In the genomic region with DNA sequence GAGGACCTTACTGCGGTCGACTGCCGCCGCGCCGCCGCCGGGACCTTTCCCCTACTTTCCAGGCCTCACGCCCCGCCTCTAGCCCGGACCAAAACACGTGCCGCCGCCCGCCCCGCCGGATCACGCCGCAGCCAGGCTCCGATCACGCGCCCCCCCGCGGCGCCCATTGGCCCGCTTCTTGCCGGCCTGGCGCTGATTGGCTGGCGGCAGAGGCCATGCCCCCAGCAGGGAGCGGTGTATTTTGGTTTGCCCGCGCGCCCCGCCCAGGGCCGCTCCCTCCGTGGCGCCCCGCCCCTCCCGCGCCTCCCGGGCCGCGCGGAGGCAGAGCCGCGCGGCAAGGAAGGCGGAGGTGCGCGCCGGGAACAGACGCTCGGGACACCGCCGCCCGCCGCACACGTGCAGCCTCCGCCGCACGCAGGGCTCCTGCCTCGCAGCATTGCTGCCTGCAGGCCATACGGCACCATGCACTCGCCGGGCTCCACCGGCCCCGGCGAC, we compare ENCODE assay signal across 8 mouse cellular contexts. TPM values are rescaled to one million over a fixed set of nuclear protein-coding genes. Genes with fewer than 3 reads are reported as not detected.
DNase-seq lines count a peak whose midpoint lies in the region; ATAC-seq and TF ChIP-seq lines count a peak whose summit lies in the region.

A gene (plus strand): TSS at position 212 of the 495 bp plus-strand sequence.

- in situ Hi-C loops in CH12.LX (cut with MboI; ENCODE audit: low pct_ligation_motif_present, low pct_unique_long_range_greater_than_20kb, low sequenced_read_pairs) = no loop called here

- H3K9me3 ChIP-seq in CH12.LX (replicated peaks; ENCODE audit: low read length) = no peaks in the 10 kb centered on the region
- H3K9me3 ChIP-seq in forebrain, embryonic 12.5 days = no peaks in the 10 kb centered on the region
- H3K9me3 ChIP-seq in heart, postnatal 0 days (replicated peaks; ENCODE audit: control insufficient read depth, low read length) = no peaks in the 10 kb centered on the region
- no peaks in the 10 kb centered on the region for H3K9me3 ChIP-seq in liver, embryonic 16.5 days (replicated peaks; ENCODE audit: control insufficient read depth, low read length)
- H3K9me3 ChIP-seq in neural tube, embryonic 13.5 days = no peaks in the 10 kb centered on the region

- no peak for TF ChIP-seq POLR2A in CH12.LX (IDR thresholded peaks at IDR 0.05; ENCODE audit: low read depth, low read length)
- TF ChIP-seq POLR2A in testis, adult 2 months (IDR thresholded peaks at IDR 0.05; ENCODE audit: control insufficient read depth, low read depth, low read length) = no peak

- H3K4me3 ChIP-seq in CH12.LX (replicated peaks in 1 of 3; ENCODE audit: low read depth in 2 of 3, low read length in 2 of 3, poor library complexity in 1 of 3) = peak within 1 kb of the TSS; percentile 60 to 93 (median 92)
- peak within 1 kb of the TSS; percentile 86 for H3K4me3 ChIP-seq in forebrain, embryonic 12.5 days (replicated peaks)
- peak within 1 kb of the TSS; percentile 73 for H3K4me3 ChIP-seq in heart, postnatal 0 days (ENCODE audit: low read depth, low read length)
- H3K4me3 ChIP-seq in liver, embryonic 16.5 days (ENCODE audit: low read depth, low read length) = peak within 1 kb of the TSS; percentile 88
- H3K4me3 ChIP-seq in neural tube, embryonic 13.5 days = peak within 1 kb of the TSS; percentile 78
- H3K4me3 ChIP-seq in testis, adult 2 months (ENCODE audit: control insufficient read depth, low read depth, low read length) = peak within 1 kb of the TSS; percentile 89

- under 1% methylated on average over 67 of the region's 68 CpGs for WGBS in forebrain, embryonic 12.5 days
- WGBS in heart, postnatal 0 days = under 1% methylated on average over 64 of the region's 68 CpGs
- WGBS in liver, embryonic 16.5 days (ENCODE audit: insufficient replicate concordance) = under 1% methylated on average over 60 of the region's 68 CpGs
- WGBS in neural tube, embryonic 13.5 days = 1% methylated on average over 42 of the region's 68 CpGs

- H3K9ac ChIP-seq in CH12.LX (ENCODE audit: insufficient read depth, low read depth) = peak within 1 kb of the TSS; percentile 58
- H3K9ac ChIP-seq in forebrain, embryonic 12.5 days = peak within 1 kb of the TSS; percentile 90
- peak within 1 kb of the TSS; percentile 89 for H3K9ac ChIP-seq in heart, postnatal 0 days (replicated peaks; ENCODE audit: low read depth, low read length)
- peak within 1 kb of the TSS; percentile 95 for H3K9ac ChIP-seq in liver, embryonic 16.5 days (ENCODE audit: low read depth, low read length)
- H3K9ac ChIP-seq in neural tube, embryonic 13.5 days = peak within 1 kb of the TSS; percentile 94

- no peak for TF ChIP-seq CTCF in CH12.LX (conservative IDR thresholded peaks at IDR 0.05 in 1 of 2, IDR thresholded peaks at IDR 0.05 in 1 of 2; ENCODE audit: low read depth in 2 of 2, low read length in 2 of 2)
- TF ChIP-seq CTCF in heart, postnatal 0 days (IDR thresholded peaks at IDR 0.05; ENCODE audit: low read depth) = no peak
- TF ChIP-seq CTCF in testis, adult 2 months (IDR thresholded peaks at IDR 0.05; ENCODE audit: control insufficient read depth, insufficient read depth, insufficient replicate concordance, low read depth, low read length) = no peak

- no peak for TF ChIP-seq RAD21 in CH12.LX (IDR thresholded peaks at IDR 0.05; ENCODE audit: low read depth, low read length)

- DNase-seq in CH12.LX (ENCODE audit: extremely low read depth) = peak; percentile 89
- DNase-seq in c-Kit-positive CD71-positive TER-119-negative erythroid progenitor cells, embryonic 14.5 days (ENCODE audit: low read depth) = peak; percentile 85
- peak; percentile 94 for DNase-seq in heart, postnatal 0 days (ENCODE audit: low spot score)
- peak; percentile 99 to 100 for DNase-seq in kidney, postnatal 4 days

- no peak for TF ChIP-seq EP300 in CH12.LX (IDR thresholded peaks at IDR 0.05; ENCODE audit: low read length)
- TF ChIP-seq EP300 in heart, postnatal 0 days (IDR thresholded peaks at IDR 0.05; ENCODE audit: low read depth) = peak; percentile 99

- peak within 1 kb of the TSS; percentile 60 for H3K4me2 ChIP-seq in CH12.LX (ENCODE audit: insufficient read depth, low read depth, poor library complexity, severe bottlenecking)
- H3K4me2 ChIP-seq in forebrain, embryonic 12.5 days = peak within 1 kb of the TSS; percentile 66
- H3K4me2 ChIP-seq in heart, postnatal 0 days (ENCODE audit: low read depth, low read length) = peak within 1 kb of the TSS; percentile 76
- H3K4me2 ChIP-seq in liver, embryonic 16.5 days (ENCODE audit: low read depth, low read length) = peak within 1 kb of the TSS; percentile 94
- H3K4me2 ChIP-seq in neural tube, embryonic 13.5 days = peak within 1 kb of the TSS; percentile 72

- H3K36me3 ChIP-seq in CH12.LX (replicated peaks in 1 of 2; ENCODE audit: control insufficient read depth in 1 of 2, insufficient read depth in 1 of 2, low read length in 1 of 2) = peaks cover 11 to 26% of the 10 kb centered on the region in 2 experiments
- H3K36me3 ChIP-seq in forebrain, embryonic 12.5 days (replicated peaks) = peaks cover 27% of the 10 kb centered on the region
- H3K36me3 ChIP-seq in heart, postnatal 0 days (replicated peaks; ENCODE audit: control insufficient read depth, insufficient read depth, low read length) = peaks cover 28% of the 10 kb centered on the region
- peaks cover 28% of the 10 kb centered on the region for H3K36me3 ChIP-seq in liver, embryonic 16.5 days (ENCODE audit: control insufficient read depth, insufficient read depth)
- peaks cover 23% of the 10 kb centered on the region for H3K36me3 ChIP-seq in neural tube, embryonic 13.5 days
- no peaks in the 10 kb centered on the region for H3K36me3 ChIP-seq in testis, adult 2 months (ENCODE audit: control insufficient read depth, insufficient read depth, low read length)

- peaks cover 29 to 53% of the 10 kb centered on the region in 2 experiments for H3K4me1 ChIP-seq in CH12.LX (ENCODE audit: control insufficient read depth in 1 of 2, insufficient read depth in 2 of 2)
- H3K4me1 ChIP-seq in forebrain, embryonic 12.5 days = peaks cover 28% of the 10 kb centered on the region
- H3K4me1 ChIP-seq in heart, postnatal 0 days (ENCODE audit: control insufficient read depth, insufficient read depth) = peaks cover 21% of the 10 kb centered on the region
- peaks cover 75% of the 10 kb centered on the region for H3K4me1 ChIP-seq in liver, embryonic 16.5 days (ENCODE audit: control insufficient read depth, low read depth, low read length)
- peaks cover 50% of the 10 kb centered on the region for H3K4me1 ChIP-seq in neural tube, embryonic 13.5 days (replicated peaks)
- H3K4me1 ChIP-seq in testis, adult 2 months (ENCODE audit: control insufficient read depth, insufficient read depth, low read length) = peaks cover 10% of the 10 kb centered on the region

- peak within 1 kb of the TSS; percentile 89 for H3K27ac ChIP-seq in CH12.LX (ENCODE audit: insufficient read depth, low read depth)
- H3K27ac ChIP-seq in forebrain, embryonic 12.5 days = peak within 1 kb of the TSS; percentile 94
- H3K27ac ChIP-seq in heart, postnatal 0 days (ENCODE audit: low read depth) = peak within 1 kb of the TSS; percentile 95
- H3K27ac ChIP-seq in liver, embryonic 16.5 days (ENCODE audit: low read length) = peak within 1 kb of the TSS; percentile 98
- peak within 1 kb of the TSS; percentile 94 for H3K27ac ChIP-seq in neural tube, embryonic 13.5 days (replicated peaks)
- peak within 1 kb of the TSS; percentile 84 for H3K27ac ChIP-seq in testis, adult 2 months (ENCODE audit: control insufficient read depth, insufficient read depth, low read depth, low read length)

- dilution Hi-C loops in CH12.LX (cut with MboI; ENCODE audit: extremely low pct_ligation_motif_present, extremely low pct_unique_long_range_greater_than_20kb, low sequenced_read_pairs) = no loop called here

- H3K27me3 ChIP-seq in CH12.LX (replicated peaks) = no peaks in the 10 kb centered on the region
- peaks cover 4% of the 10 kb centered on the region; the same call in 1 of the 2 replicates for H3K27me3 ChIP-seq in forebrain, embryonic 12.5 days
- H3K27me3 ChIP-seq in heart, postnatal 0 days (ENCODE audit: control insufficient read depth, insufficient read depth, low read length) = no peaks in the 10 kb centered on the region
- H3K27me3 ChIP-seq in liver, embryonic 16.5 days (ENCODE audit: control insufficient read depth, insufficient read depth, low read depth, low read length) = no peaks in the 10 kb centered on the region
- no peaks in the 10 kb centered on the region; the same call in 1 of the 2 replicates for H3K27me3 ChIP-seq in neural tube, embryonic 13.5 days
- no peaks in the 10 kb centered on the region for H3K27me3 ChIP-seq in testis, adult 2 months (ENCODE audit: control insufficient read depth, insufficient read depth, low read length)

- H3K79me2 ChIP-seq in CH12.LX (replicated peaks; ENCODE audit: control insufficient read depth, extremely low read depth, insufficient read depth, poor library complexity, severe bottlenecking) = peaks cover 14% of the 10 kb centered on the region

- ATAC-seq in forebrain, embryonic 12.5 days (ENCODE audit: low FRiP score) = peak; percentile 94
- ATAC-seq in heart, postnatal 0 days (ENCODE audit: insufficient read depth, low read depth) = peak; percentile 93
- peak; percentile 82 for ATAC-seq in liver, embryonic 16.5 days (ENCODE audit: low read depth)
- ATAC-seq in neural tube, embryonic 13.5 days (ENCODE audit: low read depth) = peak; percentile 91

TF ChIP-seq in CH12.LX, 34 proteins besides CTCF, POLR2A, EP300 and RAD21 (continues in another document):
- TF ChIP-seq MXI1 (IDR thresholded peaks at IDR 0.05; ENCODE audit: low read depth, low read length) = peak; percentile 99
- no peak for TF ChIP-seq E2F4 (IDR thresholded peaks at IDR 0.05; ENCODE audit: insufficient replicate concordance, low read depth, low read length)
- peak; percentile 6; the same call in 1 of the 2 replicates for TF ChIP-seq ELF1 (IDR thresholded peaks at IDR 0.05; ENCODE audit: low read depth, low read length)
- peak; percentile 32; the same call in 1 of the 2 replicates for TF ChIP-seq CHD2 (IDR thresholded peaks at IDR 0.05; ENCODE audit: low read length)
- TF ChIP-seq UBTF (IDR thresholded peaks at IDR 0.05; ENCODE audit: low read depth, low read length) = no peak
- TF ChIP-seq SMC3 (IDR thresholded peaks at IDR 0.05; ENCODE audit: low read depth, low read length) = no peak
- TF ChIP-seq NELFE (IDR thresholded peaks at IDR 0.05; ENCODE audit: low read depth, low read length) = no peak

RNA-seq across cellular contexts. Expression of the gene that starts here (rescaled TPM):
- total RNA-seq in CH12.LX (2012; rRNA removed) = 3.6 and 7.3 TPM in 2 replicates
- total RNA-seq in CH12.LX (2014; rRNA removed) = 7.2 and 8.0 TPM in 2 replicates
- 7.5 and 9.2 TPM in 2 replicates for polyA plus RNA-seq in CH12.LX (2012; ENCODE audit: insufficient read length, low read depth)
- 15.4 and 15.5 TPM in 2 replicates for polyA plus RNA-seq in forebrain, embryonic 12.5 days (2016; fragmentation: Nextera tagmentation; extraction: Ambion mirVana)
- 37.4 and 45.5 TPM in 2 replicates for total RNA-seq in heart, postnatal 0 days (2014; rRNA removed; ENCODE audit: low replicate concordance)
- polyA plus RNA-seq in heart, postnatal 0 days (2015; fragmentation: Nextera tagmentation; extraction: Ambion mirVana) = 16.5 and 25.4 TPM in 2 replicates
- polyA plus RNA-seq in liver, embryonic 16.5 days (2015; fragmentation: Nextera tagmentation; extraction: Ambion mirVana) = 9.3 and 9.7 TPM in 2 replicates
- polyA plus RNA-seq in neural tube, embryonic 13.5 days (2015; fragmentation: Nextera tagmentation; extraction: Ambion mirVana) = 14.9 and 16.9 TPM in 2 replicates
- polyA plus RNA-seq in testis, adult 2 months (2012; rRNA removed) = 2.5 and 3.4 TPM in 2 replicates

Comparison
In these comparisons a context has a peak if more than half of its experiments do, and no peak if none do; other contexts are left out.
1. Peak in every context shown above with its lines: DNase-seq, ATAC-seq, H3K4me3 ChIP-seq and H3K27ac ChIP-seq.